Mouse (Mus musculus): ENCODE measurements around the gene Rangrf.

DNA sequence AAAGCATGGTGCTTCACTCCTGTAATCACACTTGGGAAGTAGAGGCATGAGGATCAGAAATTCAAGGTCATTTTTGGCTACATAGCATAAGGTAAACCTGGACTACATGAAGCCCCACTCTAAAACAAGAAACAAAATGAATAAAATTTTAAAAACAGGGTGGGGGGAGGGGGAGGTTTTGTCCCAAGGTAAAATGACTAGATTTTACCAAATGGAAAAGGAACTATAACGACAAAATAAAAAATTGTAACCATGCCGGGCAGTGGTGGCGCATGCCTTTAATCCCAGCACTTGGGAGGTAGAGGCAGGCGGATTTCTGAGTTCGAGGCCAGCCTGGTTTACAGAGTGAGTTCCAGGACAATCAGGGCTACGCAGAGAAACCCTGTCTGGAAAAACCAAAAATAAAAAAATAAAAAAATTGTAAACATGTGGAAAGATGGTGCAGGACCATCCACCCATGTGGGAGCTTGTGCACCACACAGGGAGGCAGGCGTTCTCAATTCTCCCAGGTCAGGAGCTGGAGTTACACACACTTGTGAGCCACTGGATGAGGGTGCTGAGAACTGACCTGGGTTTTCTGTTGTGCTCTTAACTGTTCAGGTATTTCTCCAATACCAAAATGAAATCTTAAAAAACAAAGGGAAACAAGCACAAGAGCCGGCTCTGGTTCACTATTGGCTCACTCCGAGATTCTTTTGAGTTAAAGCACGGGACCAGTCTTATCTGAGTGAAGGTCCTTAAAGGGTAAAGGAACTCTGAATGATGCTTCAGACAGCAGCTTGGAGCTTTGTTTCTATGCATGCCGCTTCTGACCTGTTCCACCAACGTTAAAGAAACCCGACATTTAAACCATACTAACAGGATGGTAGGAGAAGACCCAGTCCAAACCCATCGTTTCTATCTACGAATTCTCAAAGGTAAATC, 35.7 kb upstream of the Rangrf start:
- TF ChIP-seq CTCF (IDR thresholded peaks at IDR 0.05; ENCODE audit: control insufficient read depth, insufficient read depth, low read length), result no peak
- no peak for TF ChIP-seq POLR2A (IDR thresholded peaks at IDR 0.05; ENCODE audit: borderline replicate concordance, control insufficient read depth, low read depth, low read length)
